Mouse (Mus musculus) megakaryocyte, embryonic 14.5 days (primary cell): ENCODE results near the gene Nptx2.

Experiments
- FLI1 ChIP-seq: IDR thresholded peaks from 2 replicates; pipeline ENCODE4 v1.6.1; 2012; ENCODE audit warnings: low read length, inconsistent platforms, mixed read lengths
- GATA1 ChIP-seq: IDR thresholded peaks from 3 replicates; pipeline ENCODE4 v1.6.1; 2012; ENCODE audit warnings: mixed read lengths, low read length, inconsistent platforms, borderline replicate concordance

- TF ChIP-seq GATA1, result no peak
- TF ChIP-seq FLI1, result no peak
Measured at GRCm38 (mm10) chr5:144594796-144595195, 49.1 kb downstream of the Nptx2 start.
